Mouse (Mus musculus): ENCODE data around the gene Dapk3. TPM values are rescaled to one million over a fixed set of nuclear protein-coding genes. Genes with fewer than 3 reads are reported as not detected.

Gene Dapk3
- polyA plus RNA-seq, 1 experiment from 2014 or later, result 67.3 TPM

- no peak for ATAC-seq (replicated peaks)
- WGBS, result 79% methylated on average over 26 of the region's 26 CpGs
- peaks cover 18% of the 10 kb centered on the region for H3K4me1 ChIP-seq
- no peaks in the 10 kb centered on the region for H3K27me3 ChIP-seq (replicated peaks)
- no peak overlapping the region for H3K9ac ChIP-seq
- no peaks in the 10 kb centered on the region for H3K9me3 ChIP-seq
- H3K4me2 ChIP-seq, result no peak overlapping the region
- no peak overlapping the region for H3K4me3 ChIP-seq
- no peak overlapping the region for H3K27ac ChIP-seq
- H3K36me3 ChIP-seq (replicated peaks), result peaks cover 24% of the 10 kb centered on the region; the same call in 1 of the 2 replicates
These were observed 7.0 kb downstream of the Dapk3 start for GRCm38 (mm10) chr10:81189821-81190220.

GRCm38 (mm10) chr10:81190236-81190911 is 7.6 kb downstream of the Dapk3 start:
- H3K9ac ChIP-seq, result no peak overlapping the region
- H3K4me1 ChIP-seq, result peaks cover 18% of the 10 kb centered on the region
- no peak overlapping the region for H3K27ac ChIP-seq
- no peak overlapping the region for H3K4me2 ChIP-seq
- peaks cover 22% of the 10 kb centered on the region; the same call in 1 of the 2 replicates for H3K36me3 ChIP-seq (replicated peaks)
- H3K9me3 ChIP-seq, result no peaks in the 10 kb centered on the region
- ATAC-seq (replicated peaks), result no peak
- H3K27me3 ChIP-seq (replicated peaks), result peaks cover 4% of the 10 kb centered on the region
- H3K4me3 ChIP-seq, result no peak overlapping the region
- 68% methylated on average over 31 of the region's 31 CpGs for WGBS

GRCm38 (mm10) chr10:81190912-81191321 is 8.1 kb downstream of the Dapk3 start:
- H3K4me1 ChIP-seq, result peaks cover 18% of the 10 kb centered on the region
- peaks cover 10% of the 10 kb centered on the region for H3K27me3 ChIP-seq (replicated peaks)
- no peak overlapping the region for H3K27ac ChIP-seq
- H3K4me2 ChIP-seq, result no peak overlapping the region
- H3K9me3 ChIP-seq, result no peaks in the 10 kb centered on the region
- H3K4me3 ChIP-seq, result no peak overlapping the region
- ATAC-seq (replicated peaks), result no peak
- peaks cover 20% of the 10 kb centered on the region; the same call in 1 of the 2 replicates for H3K36me3 ChIP-seq (replicated peaks)
- WGBS, result 78% methylated on average over 6 of the region's 6 CpGs
- no peak overlapping the region for H3K9ac ChIP-seq

GRCm38 (mm10) chr10:81191342-81191982 is 8.7 kb downstream of the Dapk3 start:
- no peak for ATAC-seq (replicated peaks)
- peaks cover 14% of the 10 kb centered on the region for H3K27me3 ChIP-seq (replicated peaks)
- WGBS, result 90% methylated on average over 18 of the region's 18 CpGs
- no peak overlapping the region for H3K9ac ChIP-seq
- peak overlapping the region; percentile 93 for H3K4me2 ChIP-seq
- H3K27ac ChIP-seq, result peak overlapping the region; percentile 99
- no peak overlapping the region for H3K4me3 ChIP-seq
- peaks cover 18% of the 10 kb centered on the region for H3K4me1 ChIP-seq
- no peaks in the 10 kb centered on the region for H3K9me3 ChIP-seq
- peaks cover 19% of the 10 kb centered on the region; the same call in 1 of the 2 replicates for H3K36me3 ChIP-seq (replicated peaks)

DNA sequence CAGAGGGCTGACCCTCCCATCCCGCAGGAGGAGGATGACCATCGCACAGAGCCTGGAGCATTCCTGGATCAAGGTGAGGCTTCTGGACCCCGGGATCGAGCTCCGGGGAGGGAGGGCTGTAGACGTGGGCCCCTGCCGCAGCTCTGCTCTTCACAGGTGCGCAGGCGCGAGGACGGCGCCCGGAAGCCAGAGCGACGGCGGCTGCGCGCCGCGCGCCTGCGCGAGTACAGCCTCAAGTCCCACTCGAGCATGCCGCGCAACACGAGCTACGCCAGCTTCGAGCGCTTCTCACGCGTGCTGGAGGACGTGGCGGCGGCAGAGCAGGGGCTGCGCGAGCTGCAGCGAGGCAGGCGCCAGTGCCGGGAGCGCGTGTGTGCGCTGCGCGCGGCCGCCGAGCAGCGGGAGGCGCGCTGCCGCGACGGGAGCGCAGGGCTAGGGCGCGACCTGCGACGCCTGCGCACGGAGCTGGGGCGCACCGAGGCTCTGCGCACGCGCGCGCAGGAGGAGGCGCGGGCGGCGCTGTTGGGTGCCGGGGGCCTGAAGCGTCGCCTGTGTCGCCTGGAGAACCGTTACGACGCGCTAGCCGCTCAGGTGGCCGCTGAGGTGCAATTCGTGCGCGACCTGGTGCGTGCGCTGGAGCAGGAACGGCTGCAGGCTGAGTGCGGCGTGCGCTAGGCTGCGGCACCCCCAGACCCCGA is 9.6 kb downstream of the Dapk3 start:
- peak; percentile 88 for ATAC-seq (replicated peaks)
- Histone ChIP-seq H3K9me3 (no peaks in the 10 kb centered on the region), H3K4me2 (peak overlapping the region; percentile 93), H3K4me1 (peaks cover 18% of the 10 kb centered on the region), H3K9ac (peak overlapping the region; percentile 63), H3K27me3 (replicated peaks) (peaks cover 22% of the 10 kb centered on the region), H3K36me3 (replicated peaks) (peaks cover 12% of the 10 kb centered on the region; the same call in 1 of the 2 replicates), H3K27ac (peak overlapping the region; percentile 99), H3K4me3 (peak overlapping the region; percentile 65)
- under 1% methylated on average over 88 of the region's 93 CpGs for WGBS

GRCm38 (mm10) chr10:81192968-81193501 is 10.2 kb downstream of the Dapk3 start:
- peak overlapping the region; percentile 63 for H3K9ac ChIP-seq
- no peaks in the 10 kb centered on the region for H3K9me3 ChIP-seq
- H3K36me3 ChIP-seq (replicated peaks), result peaks cover 12% of the 10 kb centered on the region; the same call in 1 of the 2 replicates
- peak overlapping the region; percentile 65 for H3K4me3 ChIP-seq
- peak; percentile 48 for ATAC-seq (replicated peaks)
- 3% methylated on average over 19 of the region's 19 CpGs for WGBS
- H3K27ac ChIP-seq, result peak overlapping the region; percentile 99
- H3K4me2 ChIP-seq, result peak overlapping the region; percentile 93
- H3K27me3 ChIP-seq (replicated peaks), result peaks cover 22% of the 10 kb centered on the region
- H3K4me1 ChIP-seq, result peaks cover 18% of the 10 kb centered on the region

- H3K4me3 ChIP-seq, result no peak overlapping the region
- no peak overlapping the region for H3K4me2 ChIP-seq
- peaks cover 22% of the 10 kb centered on the region for H3K27me3 ChIP-seq (replicated peaks)
- no peak for ATAC-seq (replicated peaks)
- H3K9me3 ChIP-seq, result no peaks in the 10 kb centered on the region
- H3K4me1 ChIP-seq, result peaks cover 18% of the 10 kb centered on the region
- no peak overlapping the region for H3K27ac ChIP-seq
- H3K9ac ChIP-seq, result no peak overlapping the region
- H3K36me3 ChIP-seq (replicated peaks), result peaks cover 12% of the 10 kb centered on the region; the same call in 1 of the 2 replicates
- WGBS, result 16% methylated on average over 37 of the region's 37 CpGs
These were observed 11.4 kb downstream of the Dapk3 start for GRCm38 (mm10) chr10:81193991-81194774.

- peaks cover 22% of the 10 kb centered on the region for H3K27me3 ChIP-seq (replicated peaks)
- WGBS, result 73% methylated on average over 4 of the region's 4 CpGs
These were observed 12.5 kb downstream of the Dapk3 start for GRCm38 (mm10) chr10:81195300-81195699.

DNA sequence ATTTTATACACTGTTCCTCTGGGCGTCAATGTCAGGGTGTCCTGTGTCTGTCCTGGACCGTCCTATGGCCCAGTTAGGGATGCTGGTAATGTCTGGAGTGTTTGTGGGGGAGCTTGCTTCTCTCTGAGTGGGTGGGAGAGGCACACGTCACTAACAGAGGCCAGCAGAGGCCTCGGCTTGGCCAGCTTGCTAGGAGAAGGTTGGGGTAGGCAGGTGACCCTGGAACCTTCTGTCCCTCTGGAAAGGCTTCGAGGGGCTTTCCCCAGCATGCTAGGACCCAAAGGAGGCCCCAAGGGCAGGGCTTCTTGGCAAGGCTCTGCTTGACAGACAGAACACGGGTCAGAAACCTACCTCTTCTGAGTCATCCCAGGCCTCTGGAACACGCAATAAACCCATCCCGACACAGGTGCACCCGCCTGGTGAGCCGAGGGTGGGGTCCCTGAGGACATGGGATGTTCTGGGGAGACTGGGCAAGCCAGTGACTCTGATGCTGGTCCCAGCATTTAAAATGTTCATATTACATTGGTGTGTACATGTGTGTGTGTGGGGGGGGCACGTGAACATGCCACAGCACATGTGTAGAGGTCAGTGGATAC is 13.8 kb downstream of the Dapk3 start:
- no peak for ATAC-seq (replicated peaks)

More at GRCm38 (mm10) chr10:81195300-81195699, 12.5 kb downstream of the Dapk3 start:
- Histone ChIP-seq H3K9me3 (no peaks in the 10 kb centered on the region), H3K36me3 (replicated peaks) (peaks cover 7% of the 10 kb centered on the region; the same call in 1 of the 2 replicates), H3K4me3 (no peak overlapping the region), H3K4me1 (peaks cover 18% of the 10 kb centered on the region), H3K9ac (no peak overlapping the region), H3K4me2 (no peak overlapping the region), H3K27ac (no peak overlapping the region)
- ATAC-seq (replicated peaks), result no peak

GRCm38 (mm10) chr10:81197305-81197704 is 14.5 kb downstream of the Dapk3 start:
- Histone ChIP-seq H3K36me3 (replicated peaks) (no peaks in the 10 kb centered on the region), H3K27me3 (replicated peaks) (peaks cover 22% of the 10 kb centered on the region), H3K9ac (no peak overlapping the region), H3K9me3 (no peaks in the 10 kb centered on the region), H3K4me1 (peaks cover 6% of the 10 kb centered on the region), H3K4me3 (no peak overlapping the region), H3K4me2 (no peak overlapping the region), H3K27ac (no peak overlapping the region)
- no peak for ATAC-seq (replicated peaks)
- 51% methylated on average over 6 of the region's 6 CpGs for WGBS

More for the DNA sequence above, 13.8 kb downstream of the Dapk3 start:
- H3K4me1 ChIP-seq, result peaks cover 13% of the 10 kb centered on the region
- H3K27ac ChIP-seq, result no peak overlapping the region
- H3K4me3 ChIP-seq, result no peak overlapping the region
- no peaks in the 10 kb centered on the region for H3K36me3 ChIP-seq (replicated peaks)
- 71% methylated on average over 11 of the region's 11 CpGs for WGBS
- no peak overlapping the region for H3K4me2 ChIP-seq
- H3K9ac ChIP-seq, result no peak overlapping the region
- H3K9me3 ChIP-seq, result no peaks in the 10 kb centered on the region
- H3K27me3 ChIP-seq (replicated peaks), result peaks cover 22% of the 10 kb centered on the region

DNA sequence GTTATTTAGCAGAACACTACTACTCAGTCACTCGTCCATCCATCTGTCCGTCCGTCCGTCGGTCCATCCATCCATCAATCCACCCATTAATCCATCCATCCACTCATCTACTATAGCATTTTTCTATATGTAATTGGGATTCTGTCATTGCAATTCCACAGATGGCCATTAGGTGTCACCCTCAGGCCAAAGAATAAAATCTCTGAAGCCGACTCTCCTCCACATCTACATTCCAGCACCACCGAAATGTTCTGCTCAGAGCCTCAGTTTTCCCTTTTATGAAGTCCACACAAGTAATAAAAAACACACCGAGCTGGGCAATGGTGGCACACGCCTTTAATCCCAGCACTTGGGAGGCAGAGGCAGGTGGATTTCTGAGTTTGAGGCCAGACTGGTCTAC is 15.4 kb downstream of the Dapk3 start:
- H3K4me2 ChIP-seq, result no peak overlapping the region
- WGBS, result 0% methylated on average over 9 of the region's 9 CpGs
- no peaks in the 10 kb centered on the region for H3K9me3 ChIP-seq
- no peak overlapping the region for H3K4me3 ChIP-seq
- H3K4me1 ChIP-seq, result peaks cover 3% of the 10 kb centered on the region
- no peaks in the 10 kb centered on the region for H3K36me3 ChIP-seq (replicated peaks)
- H3K27ac ChIP-seq, result no peak overlapping the region
- H3K9ac ChIP-seq, result no peak overlapping the region
- no peak for ATAC-seq (replicated peaks)
- peaks cover 22% of the 10 kb centered on the region for H3K27me3 ChIP-seq (replicated peaks)

All from midbrain, embryonic 15.5 days (tissue).